Mouse (Mus musculus): ENCODE results near the gene Myh7. TPM values are rescaled to one million over a fixed set of nuclear protein-coding genes. Genes with fewer than 3 reads are reported as not detected.
A peak's percentile ranks its signal among the peaks of the same experiment; 100 is the strongest.

The Myh7 gene
- polyA plus RNA-seq, 1 experiment, result 1.9 TPM

DNA sequence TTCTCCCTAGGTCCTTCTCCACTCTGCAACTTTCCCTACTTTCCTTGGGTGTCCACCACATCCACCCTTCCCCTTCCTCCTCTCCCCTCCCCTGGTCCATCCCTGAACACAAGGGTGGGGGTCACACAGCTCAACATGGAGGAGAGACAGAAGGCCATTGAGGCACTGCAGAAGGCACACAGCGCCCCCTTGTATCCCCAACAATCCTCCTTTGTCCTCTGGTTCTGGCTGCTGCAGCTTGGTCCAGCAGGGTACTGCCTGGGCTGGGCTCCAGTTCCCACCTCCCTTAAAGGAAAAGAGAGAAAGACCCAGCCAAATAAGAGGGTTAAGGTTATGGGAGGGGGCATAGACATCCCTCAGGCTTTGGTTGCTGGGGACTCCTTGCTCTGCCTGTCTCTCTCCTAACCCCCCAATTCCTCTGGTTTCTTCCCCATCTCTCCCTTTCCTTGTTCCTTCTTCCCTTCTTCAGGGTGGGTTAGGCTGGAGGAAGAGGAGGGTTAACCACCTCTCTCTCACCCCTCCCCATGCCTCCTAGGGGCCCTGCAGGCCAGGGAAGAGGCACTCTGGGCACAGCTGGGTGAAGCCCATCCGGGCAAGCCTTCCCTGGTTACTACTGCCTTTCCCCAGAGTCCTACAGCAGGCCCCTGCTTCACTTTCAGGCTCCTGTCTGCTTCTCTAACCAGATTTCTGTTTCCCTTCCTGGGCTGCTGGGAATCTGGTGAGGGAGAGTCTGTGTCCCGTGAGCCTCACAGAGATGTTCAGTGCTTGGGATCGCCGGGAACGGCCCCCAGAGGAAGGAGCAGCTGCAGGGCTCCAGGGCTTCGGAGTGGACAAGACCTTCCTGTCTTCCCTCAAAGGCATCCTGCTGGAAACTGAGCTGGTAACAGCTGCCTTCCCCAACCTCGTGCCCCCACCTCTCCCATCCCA lies 58.3 kb downstream of the Myh7 start, which contains the start of gene Cmtm5:
Cmtm5 (plus strand) TSS at position 358 of the 927 bp plus-strand sequence.
- Histone ChIP-seq H3K27ac (ENCODE audit: control insufficient read depth, insufficient read depth, low read depth, low read length) (no peak within 1 kb of the TSS), H3K4me3 (ENCODE audit: control insufficient read depth, low read depth, low read length) (no peak within 1 kb of the TSS), H3K4me1 (ENCODE audit: control insufficient read depth, insufficient read depth, low read length) (no peaks in the 10 kb centered on the region)

GRCm38 (mm10) chr14:54932645-54933150 lies 61.7 kb downstream of the Myh7 start, which contains the start of gene Il25:
Il25 (plus strand) TSS chr14:54932695.
- H3K27me3 ChIP-seq (ENCODE audit: control insufficient read depth, insufficient read depth, low read length), result no peaks in the 10 kb centered on the region
- TF ChIP-seq POLR2A (IDR thresholded peaks at IDR 0.05; ENCODE audit: control insufficient read depth, low read depth, low read length) (no peak), CTCF (IDR thresholded peaks at IDR 0.05; ENCODE audit: control insufficient read depth, insufficient read depth, insufficient replicate concordance, low read depth, low read length) (no peak)
- no peak within 1 kb of the TSS for H3K4me3 ChIP-seq (ENCODE audit: control insufficient read depth, low read depth, low read length)
- H3K27ac ChIP-seq (ENCODE audit: control insufficient read depth, insufficient read depth, low read depth, low read length), result no peak within 1 kb of the TSS
- no peaks in the 10 kb centered on the region for H3K36me3 ChIP-seq (ENCODE audit: control insufficient read depth, insufficient read depth, low read length)
- no peaks in the 10 kb centered on the region for H3K4me1 ChIP-seq (ENCODE audit: control insufficient read depth, insufficient read depth, low read length)

More for the DNA sequence above, 58.3 kb downstream of the Myh7 start, which contains the start of gene Cmtm5:
- TF ChIP-seq CTCF (IDR thresholded peaks at IDR 0.05; ENCODE audit: control insufficient read depth, insufficient read depth, insufficient replicate concordance, low read depth, low read length) (no peak), POLR2A (IDR thresholded peaks at IDR 0.05; ENCODE audit: control insufficient read depth, low read depth, low read length) (no peak)
- H3K27me3 ChIP-seq (ENCODE audit: control insufficient read depth, insufficient read depth, low read length), result no peaks in the 10 kb centered on the region
- H3K36me3 ChIP-seq (ENCODE audit: control insufficient read depth, insufficient read depth, low read length), result no peaks in the 10 kb centered on the region

GRCm38 (mm10) chr14:54930431-54930830 lies 64.0 kb downstream of the Myh7 start:
- no peaks in the 10 kb centered on the region for H3K27me3 ChIP-seq (ENCODE audit: control insufficient read depth, insufficient read depth, low read length)
- no peak overlapping the region for H3K4me3 ChIP-seq (ENCODE audit: control insufficient read depth, low read depth, low read length)
- no peak overlapping the region for H3K27ac ChIP-seq (ENCODE audit: control insufficient read depth, insufficient read depth, low read depth, low read length)
- peaks cover 13% of the 10 kb centered on the region for H3K4me1 ChIP-seq (ENCODE audit: control insufficient read depth, insufficient read depth, low read length)
- TF ChIP-seq POLR2A (IDR thresholded peaks at IDR 0.05; ENCODE audit: control insufficient read depth, low read depth, low read length), result no peak
- TF ChIP-seq CTCF (IDR thresholded peaks at IDR 0.05; ENCODE audit: control insufficient read depth, insufficient read depth, insufficient replicate concordance, low read depth, low read length), result no peak
- H3K36me3 ChIP-seq (ENCODE audit: control insufficient read depth, insufficient read depth, low read length), result no peaks in the 10 kb centered on the region

DNA sequence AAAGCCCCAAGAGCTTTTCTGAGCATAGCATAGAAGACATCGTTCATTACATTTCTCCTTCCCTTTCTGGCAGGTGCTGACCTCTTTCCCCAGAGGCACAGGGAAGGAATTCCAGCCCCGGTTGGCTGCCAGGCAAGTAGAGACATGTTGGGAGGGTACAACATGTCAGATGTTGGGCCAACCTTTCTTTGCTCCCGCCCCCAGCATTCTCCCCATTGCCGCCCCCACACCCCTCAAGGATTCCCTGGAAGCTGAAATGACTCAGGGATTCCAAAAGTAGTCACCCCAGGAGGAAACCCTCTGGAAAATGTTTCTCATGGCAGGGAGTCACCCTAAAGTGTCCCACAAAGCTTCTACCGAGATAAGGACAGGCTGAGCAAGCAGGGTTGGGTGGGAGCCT lies 64.6 kb downstream of the Myh7 start:
- no peak overlapping the region for H3K27ac ChIP-seq (ENCODE audit: control insufficient read depth, insufficient read depth, low read depth, low read length)

GRCm38 (mm10) chr14:54927296-54927695 lies 67.1 kb downstream of the Myh7 start:
- Histone ChIP-seq H3K27me3 (ENCODE audit: control insufficient read depth, insufficient read depth, low read length) (no peaks in the 10 kb centered on the region), H3K36me3 (ENCODE audit: control insufficient read depth, insufficient read depth, low read length) (no peaks in the 10 kb centered on the region), H3K4me3 (ENCODE audit: control insufficient read depth, low read depth, low read length) (no peak overlapping the region), H3K4me1 (ENCODE audit: control insufficient read depth, insufficient read depth, low read length) (peaks cover 14% of the 10 kb centered on the region), H3K27ac (ENCODE audit: control insufficient read depth, insufficient read depth, low read depth, low read length) (no peak overlapping the region)
- no peak for TF ChIP-seq POLR2A (IDR thresholded peaks at IDR 0.05; ENCODE audit: control insufficient read depth, low read depth, low read length)
- no peak for TF ChIP-seq CTCF (IDR thresholded peaks at IDR 0.05; ENCODE audit: control insufficient read depth, insufficient read depth, insufficient replicate concordance, low read depth, low read length)

More for the DNA sequence above, 64.6 kb downstream of the Myh7 start:
- H3K36me3 ChIP-seq (ENCODE audit: control insufficient read depth, insufficient read depth, low read length), result no peaks in the 10 kb centered on the region
- H3K4me3 ChIP-seq (ENCODE audit: control insufficient read depth, low read depth, low read length), result no peak overlapping the region
- H3K4me1 ChIP-seq (ENCODE audit: control insufficient read depth, insufficient read depth, low read length), result peaks cover 14% of the 10 kb centered on the region
- no peak for TF ChIP-seq CTCF (IDR thresholded peaks at IDR 0.05; ENCODE audit: control insufficient read depth, insufficient read depth, insufficient replicate concordance, low read depth, low read length)
- TF ChIP-seq POLR2A (IDR thresholded peaks at IDR 0.05; ENCODE audit: control insufficient read depth, low read depth, low read length), result no peak
- no peaks in the 10 kb centered on the region for H3K27me3 ChIP-seq (ENCODE audit: control insufficient read depth, insufficient read depth, low read length)

DNA sequence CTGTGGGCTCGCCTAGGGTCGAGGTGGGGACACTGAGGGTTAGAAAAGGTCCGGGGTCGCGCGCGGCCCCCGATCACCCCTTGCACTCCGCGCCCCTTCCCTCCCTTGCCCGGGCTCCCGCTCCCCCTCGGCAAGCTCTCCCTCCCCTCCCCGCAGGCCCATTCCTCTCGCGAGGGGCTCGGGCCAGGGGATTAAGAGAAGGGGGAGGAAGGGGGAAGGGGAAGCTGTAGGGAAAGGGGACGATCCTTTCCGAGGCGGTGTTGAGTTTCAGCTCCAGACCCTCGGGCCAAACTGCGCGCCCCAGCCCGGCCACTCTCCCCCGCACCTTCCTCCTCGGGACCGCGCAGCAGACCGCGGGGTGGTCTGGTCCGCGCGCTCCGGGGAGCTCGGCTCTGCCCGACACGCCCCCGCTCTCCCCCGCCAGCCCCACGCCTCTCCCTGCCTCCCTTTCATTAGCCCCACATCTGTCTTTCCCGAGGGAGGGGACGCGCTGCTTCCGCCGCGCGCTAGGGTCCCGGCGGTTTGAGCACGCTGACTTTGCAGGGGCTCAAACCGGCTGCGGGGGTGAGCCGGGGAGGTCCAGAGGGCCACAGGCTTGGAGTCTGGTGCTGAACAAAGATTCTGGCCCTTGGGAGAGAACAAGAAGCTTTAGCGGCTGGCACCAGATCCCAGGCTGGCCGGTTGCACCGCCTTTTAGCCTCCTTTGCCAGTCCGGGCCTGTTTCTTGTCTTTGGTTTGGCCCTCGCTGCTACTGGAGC lies 67.8 kb downstream of the Myh7 start:
- Histone ChIP-seq H3K36me3 (ENCODE audit: control insufficient read depth, insufficient read depth, low read length) (no peaks in the 10 kb centered on the region), H3K27ac (ENCODE audit: control insufficient read depth, insufficient read depth, low read depth, low read length) (peak overlapping the region; percentile 27; the same call in 1 of the 2 replicates), H3K27me3 (ENCODE audit: control insufficient read depth, insufficient read depth, low read length) (no peaks in the 10 kb centered on the region), H3K4me3 (ENCODE audit: control insufficient read depth, low read depth, low read length) (peak overlapping the region; percentile 75), H3K4me1 (ENCODE audit: control insufficient read depth, insufficient read depth, low read length) (peaks cover 14% of the 10 kb centered on the region)
- TF ChIP-seq POLR2A (IDR thresholded peaks at IDR 0.05; ENCODE audit: control insufficient read depth, low read depth, low read length), result no peak
- TF ChIP-seq CTCF (IDR thresholded peaks at IDR 0.05; ENCODE audit: control insufficient read depth, insufficient read depth, insufficient replicate concordance, low read depth, low read length), result no peak

All from testis, adult 2 months (tissue).